Mouse (Mus musculus): ENCODE measurements around the gene Opcml. TPM values are rescaled to one million over a fixed set of nuclear protein-coding genes. Genes with fewer than 3 reads are reported as not detected.

The Opcml gene
- polyA plus RNA-seq, 1 experiment = 0.11 TPM

GRCm38 (mm10) chr9:27986604-27987588 is 196.3 kb downstream of the Opcml start:
- DNase-seq (ENCODE audit: low read depth, low spot score) = no peak
- WGBS = 74% methylated on average over 8 of the region's 8 CpGs

GRCm38 (mm10) chr9:27991611-27992010 is 201.0 kb downstream of the Opcml start:
- 57% methylated on average over 4 of the region's 4 CpGs for WGBS
- DNase-seq (ENCODE audit: low read depth, low spot score) = no peak

- WGBS = 89% methylated on average over 7 of the region's 7 CpGs
- no peak for DNase-seq (ENCODE audit: low read depth, low spot score)
Observed at GRCm38 (mm10) chr9:27996536-27996935, 206.0 kb downstream of the Opcml start.

- 50% methylated on average over 4 of the region's 4 CpGs for WGBS
- no peak for DNase-seq (ENCODE audit: low read depth, low spot score)
Observed at GRCm38 (mm10) chr9:27998767-27999166, 208.2 kb downstream of the Opcml start.

GRCm38 (mm10) chr9:28003131-28003530 is 212.6 kb downstream of the Opcml start:
- WGBS = 77% methylated on average over 3 of the region's 3 CpGs
- DNase-seq (ENCODE audit: low read depth, low spot score) = no peak

- WGBS = 51% methylated on average over 8 of the region's 8 CpGs
- DNase-seq (ENCODE audit: low read depth, low spot score) = no peak
Observed at GRCm38 (mm10) chr9:28011483-28011882, 220.9 kb downstream of the Opcml start.

- DNase-seq (ENCODE audit: low read depth, low spot score) = no peak
- 36% methylated on average over 7 of the region's 7 CpGs for WGBS
Observed at GRCm38 (mm10) chr9:28012664-28013063, 222.1 kb downstream of the Opcml start.

- DNase-seq (ENCODE audit: low read depth, low spot score) = peak; percentile 16
- 15% methylated on average over 3 of the region's 3 CpGs for WGBS
Observed at GRCm38 (mm10) chr9:28013192-28013591, 222.6 kb downstream of the Opcml start.

- DNase-seq (ENCODE audit: low read depth, low spot score) = no peak
- 50% methylated on average over 5 of the region's 5 CpGs for WGBS
Observed at GRCm38 (mm10) chr9:28028156-28028555, 237.6 kb downstream of the Opcml start.

GRCm38 (mm10) chr9:28028788-28029393 is 238.3 kb downstream of the Opcml start:
- 72% methylated on average over 7 of the region's 7 CpGs for WGBS
- no peak for DNase-seq (ENCODE audit: low read depth, low spot score)

GRCm38 (mm10) chr9:28049157-28049556 is 258.6 kb downstream of the Opcml start:
- no peak for DNase-seq (ENCODE audit: low read depth, low spot score)

GRCm38 (mm10) chr9:28057171-28057845 is 266.7 kb downstream of the Opcml start:
- no peak for DNase-seq (ENCODE audit: low read depth, low spot score)
- 38% methylated on average over 2 of the region's 2 CpGs for WGBS

More at GRCm38 (mm10) chr9:28049157-28049556, 258.6 kb downstream of the Opcml start:
- 88% methylated on average over 2 of the region's 2 CpGs for WGBS

- DNase-seq (ENCODE audit: low read depth, low spot score) = no peak
Observed at GRCm38 (mm10) chr9:28065126-28065525, 274.6 kb downstream of the Opcml start.

- DNase-seq (ENCODE audit: low read depth, low spot score) = no peak
- WGBS = 46% methylated on average over 4 of the region's 4 CpGs
Observed at GRCm38 (mm10) chr9:28080694-28081093, 290.1 kb downstream of the Opcml start.

GRCm38 (mm10) chr9:28083754-28084153 is 293.2 kb downstream of the Opcml start:
- DNase-seq (ENCODE audit: low read depth, low spot score) = no peak
- WGBS = 87% methylated on average over 3 of the region's 3 CpGs

GRCm38 (mm10) chr9:28084273-28084726 is 293.7 kb downstream of the Opcml start:
- 43% methylated on average over 2 of the region's 2 CpGs for WGBS
- no peak for DNase-seq (ENCODE audit: low read depth, low spot score)

GRCm38 (mm10) chr9:28091395-28091794 is 300.8 kb downstream of the Opcml start:
- no peak for DNase-seq (ENCODE audit: low read depth, low spot score)
- 24% methylated on average over 1 of the region's 1 CpGs for WGBS

- no peak for DNase-seq (ENCODE audit: low read depth, low spot score)
- 81% methylated on average over 4 of the region's 4 CpGs for WGBS
Observed at GRCm38 (mm10) chr9:28094722-28095121, 304.1 kb downstream of the Opcml start.

GRCm38 (mm10) chr9:28096204-28096603 is 305.6 kb downstream of the Opcml start:
- WGBS = 84% methylated on average over 2 of the region's 2 CpGs
- DNase-seq (ENCODE audit: low read depth, low spot score) = no peak

- DNase-seq (ENCODE audit: low read depth, low spot score) = no peak
Observed at GRCm38 (mm10) chr9:28101981-28102380, 311.4 kb downstream of the Opcml start.

Data from large intestine, adult 2 months (tissue).